Mouse (Mus musculus): ENCODE data around the gene Rergl. TPM values are rescaled to one million over a fixed set of nuclear protein-coding genes. Genes with fewer than 3 reads are reported as not detected.

Rergl gene
- polyA plus RNA-seq, 1 experiment from 2014 or later = not detected

Other genes with a start within 250 kb of the Rergl start
- gene Pik3c2g, start 85.2 kb upstream of the Rergl start, polyA plus RNA-seq (2016; fragmentation: Nextera tagmentation; extraction: Ambion mirVana) = 0.38 and 0.54 TPM in 2 replicates